Comparison of ENCODE assay signal across 16 mouse cellular contexts in the genomic region with DNA sequence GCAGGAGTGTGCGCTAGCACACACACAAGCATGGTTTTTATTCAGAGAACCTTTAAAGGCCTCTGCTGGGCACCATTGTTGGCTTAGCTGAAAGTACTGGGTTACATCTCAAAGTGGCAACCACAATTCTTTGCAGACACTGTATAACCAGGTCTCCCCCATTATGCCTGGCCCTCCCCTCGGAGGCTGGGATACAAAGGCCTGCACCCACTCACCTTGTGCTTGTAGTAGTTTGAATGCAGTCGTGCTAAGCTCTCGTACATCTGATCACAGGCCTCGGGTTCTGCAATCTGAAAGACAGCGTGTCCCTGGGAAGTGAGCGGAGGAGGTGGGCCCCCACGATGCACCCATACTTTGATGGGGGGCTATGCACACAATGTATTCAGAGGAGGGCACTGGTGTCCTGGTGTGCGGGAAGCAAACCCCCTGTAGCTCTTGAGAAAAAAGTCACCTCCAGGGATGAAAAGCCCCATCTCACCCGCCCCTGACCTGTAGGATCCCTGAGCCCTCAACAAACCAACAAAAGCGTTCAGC. TPM values are rescaled to one million over a fixed set of nuclear protein-coding genes. Genes with fewer than 3 reads are reported as not detected.
DNase-seq lines count a peak whose midpoint lies in the region; ATAC-seq and TF ChIP-seq lines count a peak whose summit lies in the region.
"Had no signal": no experiment of that assay in that cellular context is flagged by ENCODE, and none has a peak within 500 bp of the region (broad histone marks: within the 10 kb centered on the region; RNA-seq: fewer than 3 reads in every experiment).

No protein-coding gene starts in this region.

- H3K4me3 ChIP-seq in heart, embryonic 12.5 days = no peak overlapping the region
- no peak overlapping the region for H3K4me3 ChIP-seq in left cerebral cortex, adult 2 months
- peak overlapping the region; percentile 29; the same call in 1 of the 2 replicates for H3K4me3 ChIP-seq in E14TG2a.4 (replicated peaks; ENCODE audit: low read length)
- H3K4me3 ChIP-seq: forebrain, embryonic 10.5 days; midbrain, embryonic 12.5 days had no signal

- H3K27ac ChIP-seq in heart, embryonic 12.5 days (ENCODE audit: poor library complexity, severe bottlenecking) = no peak overlapping the region
- H3K27ac ChIP-seq in left cerebral cortex, adult 2 months = peak overlapping the region; percentile 56
- H3K27ac ChIP-seq: forebrain, embryonic 10.5 days; kidney, postnatal 0 days; stomach, postnatal 0 days had no signal

- TF ChIP-seq CTCF in left cerebral cortex, adult 2 months (IDR thresholded peaks at IDR 0.05) = no peak
- no peak for TF ChIP-seq CTCF in E14TG2a.4 (conservative IDR thresholded peaks at IDR 0.05; ENCODE audit: low read length)

- H3K9me3 ChIP-seq in heart, embryonic 12.5 days (replicated peaks) = no peaks in the 10 kb centered on the region
- no peaks in the 10 kb centered on the region for H3K9me3 ChIP-seq in E14TG2a.4 (ENCODE audit: low read length)
- H3K9me3 ChIP-seq: forebrain, embryonic 10.5 days; midbrain, embryonic 12.5 days had no signal

- peaks cover 39% of the 10 kb centered on the region for H3K36me3 ChIP-seq in heart, embryonic 12.5 days
- H3K36me3 ChIP-seq in E14TG2a.4 (ENCODE audit: insufficient read depth, low read length) = peaks cover 96% of the 10 kb centered on the region

- H3K4me1 ChIP-seq in heart, embryonic 12.5 days (replicated peaks) = peaks cover 17% of the 10 kb centered on the region
- peaks cover 90% of the 10 kb centered on the region for H3K4me1 ChIP-seq in E14TG2a.4 (replicated peaks; ENCODE audit: low read depth, low read length)

- peak; percentile 91 for DNase-seq in heart, adult 11 months
- no peak for DNase-seq in left cerebral cortex, adult 2 months (ENCODE audit: extremely low spot score in 1 of 2, low spot score in 2 of 2)
- DNase-seq in left cerebral cortex, adult 18-20 months (ENCODE audit: low spot score in 2 of 2) = no peak
- peak; percentile 54 for DNase-seq in brain, adult 2 months (ENCODE audit: low read depth, low spot score)
- DNase-seq: adrenal gland, adult 8-10 months had no signal

- intact Hi-C loops in left cerebral cortex, adult 2 months (cut with DNase I) = loop anchor here (2.0 kb wide), 1 partner anchor 93 kb away; no protein-coding TSS in a partner anchor

- 88% methylated on average over 11 of the region's 11 CpGs for WGBS in heart, embryonic 12.5 days

- H3K9ac ChIP-seq in heart, embryonic 12.5 days = no peak overlapping the region
- H3K9ac ChIP-seq: midbrain, embryonic 12.5 days had no signal

- no peaks in the 10 kb centered on the region for H3K27me3 ChIP-seq in heart, embryonic 12.5 days (replicated peaks)
- no peaks in the 10 kb centered on the region for H3K27me3 ChIP-seq in E14TG2a.4 (ENCODE audit: insufficient read depth, low read length)

- no peak for ATAC-seq in heart, embryonic 12.5 days (ENCODE audit: insufficient number of reproducible peaks, low FRiP score)
- no peak for ATAC-seq in frontal cortex, adult (ENCODE audit: low TSS enrichment)

- no peak overlapping the region for H3K4me2 ChIP-seq in heart, embryonic 12.5 days
- H3K4me2 ChIP-seq: heart, embryonic 11.5 days; midbrain, embryonic 12.5 days had no signal

RNA-seq across cellular contexts. Expression of gene Uqcc2, which starts 8.0 kb away (rescaled TPM):
- polyA plus RNA-seq in heart, embryonic 12.5 days (2016; fragmentation: Nextera tagmentation; extraction: Ambion mirVana) = 294 and 296 TPM in 2 replicates
- total RNA-seq in left cerebral cortex, adult 2 months (2021) = 100 to 1,000 TPM; 215 to 245 TPM
- 100 to 1,000 TPM; 242 to 270 TPM for total RNA-seq in left cerebral cortex, adult 18-20 months (2021)

RNA-seq across cellular contexts. Expression of gene Ip6k3, which starts 41.9 kb away (rescaled TPM):
- polyA plus RNA-seq in heart, embryonic 12.5 days (2016; fragmentation: Nextera tagmentation; extraction: Ambion mirVana) = 0.18 and 0.31 TPM in 2 replicates
- under 1 TPM; 0.38 to 0.47 TPM for total RNA-seq in left cerebral cortex, adult 2 months (2021)
- total RNA-seq in left cerebral cortex, adult 18-20 months (2021) = under 1 TPM; 0.60 to 0.70 TPM
- total RNA-seq: common myeloid progenitor, adult 5-6 weeks had no signal
- polyA plus RNA-seq: activated CD4-positive, CD25-positive, alpha-beta regulatory T cell, adult 4 months; intestine, postnatal 0 days had no signal

Comparison
In these comparisons a context has a peak if more than half of its experiments do, and no peak if none do; other contexts are left out.
1. DNase-seq: peak in heart, adult 11 months (single experiment) and brain, adult 2 months (single experiment); none in left cerebral cortex, adult 2 months (0 of 2) and left cerebral cortex, adult 18-20 months (0 of 2).